Mouse (Mus musculus) G1E (cell line): Measurements from ENCODE around the gene Gpr83. TPM values are rescaled to one million over a fixed set of nuclear protein-coding genes. Genes with fewer than 3 reads are reported as not detected.

ENCODE experiments used
- ATAC-seq: 2 replicates; pipeline ENCODE4 v1.8.0; 2016; ENCODE audit warnings: mild to moderate bottlenecking; ENCODE audit not compliant: insufficient number of reproducible peaks, poor library complexity, low FRiP score, severe bottlenecking; ENCODE audit errors: extremely low read depth
- DNase-seq: peaks from one replicate; pipeline ENCODE4 v3.0.0; 2012; ENCODE audit warnings: low spot score
- H3K27me3 ChIP-seq: 2 replicates; pipeline ENCODE4 v1.6.1; 2012; ENCODE audit warnings: mild to moderate bottlenecking, low read length, inconsistent platforms; ENCODE audit not compliant: insufficient read depth
- H3K36me3 ChIP-seq: replicated peaks from 2 replicates; pipeline ENCODE3; 2012; ENCODE audit warnings: mild to moderate bottlenecking, inconsistent platforms
- H3K4me1 ChIP-seq: 2 replicates; pipeline ENCODE4 v1.6.1; 2012; ENCODE audit warnings: low read depth, low read length, inconsistent platforms, mixed read lengths; ENCODE audit not compliant: insufficient read depth
- H3K4me3 ChIP-seq: 2 replicates; pipeline ENCODE4 v1.5.1; 2012; ENCODE audit warnings: low read depth, mild to moderate bottlenecking, inconsistent platforms, low read length, moderate library complexity, mixed read lengths
- H3K9me3 ChIP-seq: replicated peaks from 2 replicates; pipeline ENCODE4 v1.6.1; 2012; ENCODE audit warnings: inconsistent platforms
- CTCF ChIP-seq: IDR thresholded peaks from 2 replicates; pipeline ENCODE4 v1.5.1; 2012; ENCODE audit warnings: low read depth, low read length, inconsistent platforms, mixed read lengths
- GATA1 ChIP-seq: IDR thresholded peaks from 2 replicates; pipeline ENCODE4 v1.6.1; 2012; ENCODE audit warnings: borderline replicate concordance, low read length, inconsistent platforms, mixed read lengths
- GATA2 ChIP-seq: IDR thresholded peaks from 2 replicates; pipeline ENCODE4 v1.6.1; 2012; ENCODE audit warnings: low read depth, low read length, inconsistent platforms, borderline replicate concordance
- POLR2AphosphoS5 ChIP-seq: IDR thresholded peaks from 2 replicates; pipeline ENCODE4 v1.6.1; 2012; ENCODE audit warnings: low read depth, low read length, inconsistent platforms; ENCODE audit not compliant: insufficient replicate concordance
- TAL1 ChIP-seq: conservative IDR thresholded peaks from 2 replicates; pipeline ENCODE4 v1.6.1; 2012; ENCODE audit warnings: low read depth, low read length, inconsistent platforms, mixed read lengths
- polyA plus RNA-seq: library from polyadenylated mRNA; stranded (reverse); fragments of >175 nt; gene quantifications from 2 replicates; pipeline ENCODE4 v1.2.3, GENCODE M21; 2012
- total RNA-seq, 2 experiments: library from RNA; stranded (forward) in 1 of 2; stranded (reverse) in 1 of 2; fragments of 200-1000 nt in 1 of 2; fragments of >200 nt in 1 of 2; fragmentation: Nextera tagmentation in 1 of 2; gene quantifications; 2 replicates each; pipeline ENCODE4 v1.2.3; 2014 to 2017

Gpr83 gene
- total and polyA plus RNA-seq, 3 experiments = 0.11 TPM; not detected in 2

DNA sequence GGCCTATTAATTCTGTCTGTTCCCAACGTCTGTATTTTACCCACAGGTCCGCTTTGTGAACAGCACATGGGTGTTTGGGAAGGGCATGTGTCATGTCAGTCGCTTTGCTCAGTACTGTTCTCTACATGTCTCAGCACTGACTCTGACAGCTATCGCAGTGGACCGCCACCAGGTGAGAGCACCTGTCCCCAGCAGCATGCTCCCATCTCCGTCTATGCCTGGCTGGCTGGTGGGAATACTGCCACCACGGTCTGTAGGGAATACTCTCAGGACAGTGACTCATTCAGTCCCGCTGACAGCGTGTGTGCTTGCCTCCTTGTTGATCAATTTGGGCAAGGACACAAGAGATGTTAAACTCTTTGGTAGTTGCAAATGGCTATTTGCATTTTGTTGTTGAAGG is 4.7 kb downstream of the Gpr83 start:
- Histone ChIP-seq H3K4me1 (no peaks in the 10 kb centered on the region), H3K9me3 (no peaks in the 10 kb centered on the region), H3K4me3 (no peak overlapping the region), H3K27me3 (peaks cover 13% of the 10 kb centered on the region; the same call in 1 of the 2 replicates), H3K36me3 (no peaks in the 10 kb centered on the region)
- ATAC-seq = no peak
- TF ChIP-seq GATA1 (no peak), POLR2AphosphoS5 (no peak), GATA2 (no peak), CTCF (no peak), TAL1 (no peak)
- DNase-seq = no peak

- Histone ChIP-seq H3K27me3 (peaks cover 9% of the 10 kb centered on the region), H3K36me3 (no peaks in the 10 kb centered on the region), H3K4me1 (no peaks in the 10 kb centered on the region), H3K4me3 (no peak overlapping the region), H3K9me3 (no peaks in the 10 kb centered on the region)
- no peak for ATAC-seq
- DNase-seq = no peak
- no peak for TF ChIP-seq GATA2
- TF ChIP-seq CTCF = no peak
- TF ChIP-seq POLR2AphosphoS5 = no peak
- TF ChIP-seq TAL1 = no peak
- TF ChIP-seq GATA1 = no peak
Measured at GRCm38 (mm10) chr9:14866957-14867356, 6.9 kb downstream of the Gpr83 start.

DNA sequence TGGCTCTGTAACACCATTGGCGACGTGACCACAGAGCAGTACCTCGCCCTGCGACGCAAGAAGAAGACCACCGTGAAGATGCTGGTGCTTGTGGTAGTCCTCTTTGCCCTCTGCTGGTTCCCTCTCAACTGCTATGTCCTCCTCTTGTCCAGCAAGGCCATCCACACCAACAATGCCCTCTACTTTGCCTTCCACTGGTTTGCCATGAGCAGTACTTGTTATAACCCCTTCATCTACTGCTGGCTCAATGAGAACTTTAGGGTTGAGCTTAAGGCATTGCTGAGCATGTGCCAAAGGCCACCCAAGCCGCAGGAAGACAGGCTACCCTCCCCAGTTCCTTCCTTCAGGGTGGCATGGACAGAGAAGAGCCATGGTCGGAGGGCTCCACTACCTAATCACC is 8.3 kb downstream of the Gpr83 start:
- no peak for ATAC-seq
- TF ChIP-seq GATA2 (no peak), CTCF (no peak), GATA1 (no peak), POLR2AphosphoS5 (no peak), TAL1 (no peak)

GRCm38 (mm10) chr9:14870377-14870776 is 10.4 kb downstream of the Gpr83 start:
- Histone ChIP-seq H3K36me3 (no peaks in the 10 kb centered on the region), H3K9me3 (no peaks in the 10 kb centered on the region), H3K4me1 (no peaks in the 10 kb centered on the region), H3K4me3 (no peak overlapping the region), H3K27me3 (peaks cover 9% of the 10 kb centered on the region)
- DNase-seq = no peak
- ATAC-seq = no peak
- TF ChIP-seq GATA1 (no peak), CTCF (no peak), TAL1 (no peak), GATA2 (no peak), POLR2AphosphoS5 (no peak)

More for the DNA sequence above, 8.3 kb downstream of the Gpr83 start:
- Histone ChIP-seq H3K9me3 (no peaks in the 10 kb centered on the region), H3K4me1 (no peaks in the 10 kb centered on the region), H3K4me3 (no peak overlapping the region), H3K27me3 (peaks cover 9% of the 10 kb centered on the region), H3K36me3 (no peaks in the 10 kb centered on the region)
- DNase-seq = no peak

- Histone ChIP-seq H3K36me3 (no peaks in the 10 kb centered on the region), H3K9me3 (no peaks in the 10 kb centered on the region), H3K27me3 (peaks cover 13% of the 10 kb centered on the region), H3K4me3 (no peak overlapping the region), H3K4me1 (no peaks in the 10 kb centered on the region)
- TF ChIP-seq CTCF = no peak
- ATAC-seq (no peak), DNase-seq (no peak)
Measured at GRCm38 (mm10) chr9:14870802-14871201, 10.8 kb downstream of the Gpr83 start.

DNA sequence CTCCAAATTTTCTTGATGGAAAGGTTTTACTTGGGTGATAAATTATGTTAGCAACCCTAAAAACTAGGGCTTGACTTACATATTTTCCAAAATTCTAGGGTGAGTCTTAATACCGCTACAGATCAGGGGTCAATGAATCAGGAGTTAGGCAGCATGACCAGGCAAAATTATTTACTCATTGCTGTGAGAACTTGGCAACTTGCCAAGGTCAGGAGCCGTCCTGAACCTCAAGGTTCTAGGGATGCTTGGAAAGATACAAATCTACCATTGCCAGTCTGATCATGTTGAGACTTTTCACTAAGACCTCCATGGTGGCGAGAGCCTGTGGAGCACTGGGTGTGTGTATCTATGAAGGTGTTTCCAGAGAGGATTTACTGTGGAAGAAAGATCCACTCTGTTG is 11.5 kb downstream of the Gpr83 start:
- Histone ChIP-seq H3K9me3 (no peaks in the 10 kb centered on the region), H3K4me1 (no peaks in the 10 kb centered on the region), H3K4me3 (no peak overlapping the region), H3K36me3 (no peaks in the 10 kb centered on the region), H3K27me3 (peaks cover 14% of the 10 kb centered on the region)
- TF ChIP-seq TAL1 = no peak
- TF ChIP-seq POLR2AphosphoS5 = no peak
- no peak for TF ChIP-seq GATA1
- TF ChIP-seq CTCF = no peak
- TF ChIP-seq GATA2 = no peak
- DNase-seq = no peak
- ATAC-seq = no peak

GRCm38 (mm10) chr9:14872181-14872930 is 12.3 kb downstream of the Gpr83 start:
- Histone ChIP-seq H3K27me3 (peaks cover 15% of the 10 kb centered on the region), H3K4me3 (no peak overlapping the region)
- no peak for ATAC-seq

More at GRCm38 (mm10) chr9:14872181-14872930, 12.3 kb downstream of the Gpr83 start:
- no peaks in the 10 kb centered on the region for H3K36me3 ChIP-seq
- DNase-seq = no peak
- no peaks in the 10 kb centered on the region for H3K9me3 ChIP-seq
- TF ChIP-seq POLR2AphosphoS5 (no peak), GATA1 (no peak), GATA2 (no peak), CTCF (no peak), TAL1 (no peak)
- no peaks in the 10 kb centered on the region for H3K4me1 ChIP-seq
